Mouse (Mus musculus): ENCODE measurements around the gene Pptc7. TPM values are rescaled to one million over a fixed set of nuclear protein-coding genes. Genes with fewer than 3 reads are reported as not detected.

Gene Pptc7
- total and polyA plus RNA-seq, 3 experiments, result 77.5 to 133 (median 108) TPM

- H3K9ac ChIP-seq (ENCODE audit: low read depth, low read length), result no peak overlapping the region
- H3K4me1 ChIP-seq (ENCODE audit: control insufficient read depth, insufficient read depth, low read length), result no peaks in the 10 kb centered on the region
- no peaks in the 10 kb centered on the region for H3K27me3 ChIP-seq (ENCODE audit: control insufficient read depth, insufficient read depth, low read length)
- no peak for DNase-seq
- no peak for TF ChIP-seq CTCF (IDR thresholded peaks at IDR 0.05)
- no peak for TF ChIP-seq EP300 (IDR thresholded peaks at IDR 0.05; ENCODE audit: insufficient read depth, low read depth, low read length)
- no peak for TF ChIP-seq POLR2A (IDR thresholded peaks at IDR 0.05; ENCODE audit: insufficient read depth, low read depth, low read length)
- H3K79me2 ChIP-seq (replicated peaks; ENCODE audit: control insufficient read depth, insufficient read depth, low read length), result no peaks in the 10 kb centered on the region
- WGBS, result 89% methylated on average over 7 of the region's 7 CpGs
- H3K4me3 ChIP-seq, result no peak overlapping the region
- no peaks in the 10 kb centered on the region for H3K36me3 ChIP-seq (ENCODE audit: control insufficient read depth, insufficient read depth, low read length)
- intact Hi-C loops (cut with DNase I), result no loop called here
- no peak overlapping the region for H3K27ac ChIP-seq
Observed at GRCm38 (mm10) chr5:122247934-122248333, 36.2 kb upstream of the Pptc7 start.

- TF ChIP-seq CTCF (IDR thresholded peaks at IDR 0.05) (no peak), EP300 (IDR thresholded peaks at IDR 0.05; ENCODE audit: insufficient read depth, low read depth, low read length) (no peak), POLR2A (IDR thresholded peaks at IDR 0.05; ENCODE audit: insufficient read depth, low read depth, low read length) (no peak)
- Histone ChIP-seq H3K9ac (ENCODE audit: low read depth, low read length) (no peak overlapping the region), H3K27ac (no peak overlapping the region), H3K79me2 (replicated peaks; ENCODE audit: control insufficient read depth, insufficient read depth, low read length) (no peaks in the 10 kb centered on the region), H3K4me3 (no peak overlapping the region), H3K4me1 (ENCODE audit: control insufficient read depth, insufficient read depth, low read length) (no peaks in the 10 kb centered on the region), H3K27me3 (ENCODE audit: control insufficient read depth, insufficient read depth, low read length) (no peaks in the 10 kb centered on the region), H3K36me3 (ENCODE audit: control insufficient read depth, insufficient read depth, low read length) (no peaks in the 10 kb centered on the region)
- WGBS, result 90% methylated on average over 4 of the region's 4 CpGs
- DNase-seq, result no peak
- intact Hi-C loops (cut with DNase I), result no loop called here
Observed at GRCm38 (mm10) chr5:122249281-122249680, 34.9 kb upstream of the Pptc7 start.

GRCm38 (mm10) chr5:122251895-122252606, 32.1 kb upstream of the Pptc7 start:
- Histone ChIP-seq H3K27me3 (ENCODE audit: control insufficient read depth, insufficient read depth, low read length) (no peaks in the 10 kb centered on the region), H3K79me2 (replicated peaks; ENCODE audit: control insufficient read depth, insufficient read depth, low read length) (no peaks in the 10 kb centered on the region), H3K9ac (ENCODE audit: low read depth, low read length) (no peak overlapping the region), H3K36me3 (ENCODE audit: control insufficient read depth, insufficient read depth, low read length) (no peaks in the 10 kb centered on the region), H3K4me3 (no peak overlapping the region), H3K4me1 (ENCODE audit: control insufficient read depth, insufficient read depth, low read length) (no peaks in the 10 kb centered on the region), H3K27ac (no peak overlapping the region)
- intact Hi-C loops (cut with DNase I), result no loop called here
- no peak for DNase-seq
- 96% methylated on average over 17 of the region's 17 CpGs for WGBS
- no peak for TF ChIP-seq EP300 (IDR thresholded peaks at IDR 0.05; ENCODE audit: insufficient read depth, low read depth, low read length)
- peak; percentile 15; the same call in 1 of the 2 replicates for TF ChIP-seq CTCF (IDR thresholded peaks at IDR 0.05)
- TF ChIP-seq POLR2A (IDR thresholded peaks at IDR 0.05; ENCODE audit: insufficient read depth, low read depth, low read length), result no peak

- Histone ChIP-seq H3K9ac (ENCODE audit: low read depth, low read length) (no peak overlapping the region), H3K27me3 (ENCODE audit: control insufficient read depth, insufficient read depth, low read length) (no peaks in the 10 kb centered on the region), H3K4me1 (ENCODE audit: control insufficient read depth, insufficient read depth, low read length) (no peaks in the 10 kb centered on the region), H3K27ac (no peak overlapping the region; the same call in 1 of the 2 replicates), H3K79me2 (replicated peaks; ENCODE audit: control insufficient read depth, insufficient read depth, low read length) (no peaks in the 10 kb centered on the region), H3K4me3 (no peak overlapping the region), H3K36me3 (ENCODE audit: control insufficient read depth, insufficient read depth, low read length) (no peaks in the 10 kb centered on the region)
- intact Hi-C loops (cut with DNase I), result no loop called here
- 64% methylated on average over 6 of the region's 6 CpGs for WGBS
- DNase-seq, result no peak
- TF ChIP-seq POLR2A (IDR thresholded peaks at IDR 0.05; ENCODE audit: insufficient read depth, low read depth, low read length), result no peak
- no peak for TF ChIP-seq CTCF (IDR thresholded peaks at IDR 0.05)
- TF ChIP-seq EP300 (IDR thresholded peaks at IDR 0.05; ENCODE audit: insufficient read depth, low read depth, low read length), result no peak
Observed at GRCm38 (mm10) chr5:122258027-122258741, 26.0 kb upstream of the Pptc7 start.

- H3K27me3 ChIP-seq (ENCODE audit: control insufficient read depth, insufficient read depth, low read length), result no peaks in the 10 kb centered on the region
- H3K4me1 ChIP-seq (ENCODE audit: control insufficient read depth, insufficient read depth, low read length), result no peaks in the 10 kb centered on the region
- H3K4me3 ChIP-seq, result no peak overlapping the region
- no peaks in the 10 kb centered on the region for H3K79me2 ChIP-seq (replicated peaks; ENCODE audit: control insufficient read depth, insufficient read depth, low read length)
- H3K36me3 ChIP-seq (ENCODE audit: control insufficient read depth, insufficient read depth, low read length), result no peaks in the 10 kb centered on the region
- intact Hi-C loops (cut with DNase I), result loop anchor here (5.0 kb wide), 1 partner anchor 130 kb away; no protein-coding TSS in a partner anchor
- WGBS, result 70% methylated on average over 7 of the region's 7 CpGs
- H3K9ac ChIP-seq (ENCODE audit: low read depth, low read length), result no peak overlapping the region
- H3K27ac ChIP-seq, result no peak overlapping the region
- TF ChIP-seq CTCF (IDR thresholded peaks at IDR 0.05) (no peak), POLR2A (IDR thresholded peaks at IDR 0.05; ENCODE audit: insufficient read depth, low read depth, low read length) (no peak), EP300 (IDR thresholded peaks at IDR 0.05; ENCODE audit: insufficient read depth, low read depth, low read length) (no peak)
- DNase-seq, result no peak
Observed at GRCm38 (mm10) chr5:122262104-122262503, 22.1 kb upstream of the Pptc7 start.
